Mouse (Mus musculus): Measurements from ENCODE around the gene Hcls1.
A peak's percentile ranks its signal among the peaks of the same experiment; 100 is the strongest.

Gene Hcls1

GRCm38 (mm10) chr16:36989493-36989892 lies 54.7 kb downstream of the Hcls1 start:
- DNase-seq (ENCODE audit: low read depth, low spot score): no peak

GRCm38 (mm10) chr16:36989999-36990625 lies 55.3 kb downstream of the Hcls1 start, which contains the start of gene Fbxo40:
Fbxo40 (minus strand) TSS chr16:36990467.
- DNase-seq (ENCODE audit: low read depth, low spot score): no peak

- no peak for DNase-seq (ENCODE audit: low read depth, low spot score)
Measured at GRCm38 (mm10) chr16:36997650-36998049, 62.9 kb downstream of the Hcls1 start.

GRCm38 (mm10) chr16:36999366-36999972 lies 64.7 kb downstream of the Hcls1 start:
- DNase-seq (ENCODE audit: low read depth, low spot score): no peak

DNA sequence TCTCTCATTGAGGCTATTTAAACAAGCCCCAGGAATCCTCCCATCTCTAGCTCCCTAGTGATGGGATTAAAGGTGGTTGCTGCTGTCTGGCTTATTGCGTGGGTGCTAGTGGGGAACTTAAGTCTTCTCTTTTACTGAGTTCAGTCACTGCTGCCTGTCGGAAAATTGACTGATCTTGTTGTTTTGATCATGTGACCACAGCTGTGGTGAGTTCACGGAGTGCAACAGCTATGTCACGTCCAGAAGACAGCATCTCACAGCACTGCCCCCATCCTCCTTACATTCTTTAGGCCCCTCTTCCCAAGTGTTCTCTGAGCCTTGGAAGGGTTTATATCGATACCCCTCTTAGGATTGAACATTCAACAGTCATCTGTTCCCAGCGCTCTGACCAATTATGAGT lies 74.5 kb downstream of the Hcls1 start:
- DNase-seq (ENCODE audit: low read depth, low spot score): no peak

DNA sequence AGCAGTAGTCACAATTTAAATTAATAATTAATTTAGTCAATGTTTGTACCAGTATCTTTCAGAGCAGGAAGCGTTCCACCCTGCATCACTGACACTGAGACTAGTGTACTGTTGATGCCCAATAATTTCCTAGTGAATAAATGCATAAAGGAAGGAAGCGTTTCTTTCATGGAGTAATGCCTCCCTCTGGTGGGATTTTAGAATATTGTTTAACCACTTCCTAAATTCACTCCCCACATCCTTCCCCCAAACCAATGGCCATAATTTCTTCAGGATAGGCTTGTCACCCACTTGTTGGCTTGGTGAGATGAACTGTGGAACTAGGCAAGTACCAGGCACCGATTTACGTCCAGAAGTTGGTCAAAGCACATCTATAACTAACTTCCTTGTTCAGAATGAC lies 75.6 kb downstream of the Hcls1 start:
- DNase-seq (ENCODE audit: low read depth, low spot score): peak; percentile 41

- peak; percentile 85 for DNase-seq (ENCODE audit: low read depth, low spot score)
Measured at GRCm38 (mm10) chr16:37011061-37011921, 76.5 kb downstream of the Hcls1 start, which contains the start of gene Polq. Polq (plus strand) TSS chr16:37011786.

GRCm38 (mm10) chr16:37011922-37012289 lies 77.1 kb downstream of the Hcls1 start:
- no peak for DNase-seq (ENCODE audit: low read depth, low spot score)

GRCm38 (mm10) chr16:37012336-37012735 lies 77.6 kb downstream of the Hcls1 start:
- DNase-seq (ENCODE audit: low read depth, low spot score): no peak

All from embryo, embryonic 11.5 days (tissue).